Mouse (Mus musculus) induced T-regulatory cell, adult 2 months (primary cell): Measurements from ENCODE around the gene Gga1.

Experiments used
- DNase-seq: peaks from one replicate; pipeline ENCODE4 v3.0.0-alpha.2; 2012; ENCODE audit warnings: low read depth

Gga1 gene

GRCm38 (mm10) chr15:78914091-78914822 is 37.3 kb downstream of the Gga1 start:
- DNase-seq: peak; percentile 58

DNA sequence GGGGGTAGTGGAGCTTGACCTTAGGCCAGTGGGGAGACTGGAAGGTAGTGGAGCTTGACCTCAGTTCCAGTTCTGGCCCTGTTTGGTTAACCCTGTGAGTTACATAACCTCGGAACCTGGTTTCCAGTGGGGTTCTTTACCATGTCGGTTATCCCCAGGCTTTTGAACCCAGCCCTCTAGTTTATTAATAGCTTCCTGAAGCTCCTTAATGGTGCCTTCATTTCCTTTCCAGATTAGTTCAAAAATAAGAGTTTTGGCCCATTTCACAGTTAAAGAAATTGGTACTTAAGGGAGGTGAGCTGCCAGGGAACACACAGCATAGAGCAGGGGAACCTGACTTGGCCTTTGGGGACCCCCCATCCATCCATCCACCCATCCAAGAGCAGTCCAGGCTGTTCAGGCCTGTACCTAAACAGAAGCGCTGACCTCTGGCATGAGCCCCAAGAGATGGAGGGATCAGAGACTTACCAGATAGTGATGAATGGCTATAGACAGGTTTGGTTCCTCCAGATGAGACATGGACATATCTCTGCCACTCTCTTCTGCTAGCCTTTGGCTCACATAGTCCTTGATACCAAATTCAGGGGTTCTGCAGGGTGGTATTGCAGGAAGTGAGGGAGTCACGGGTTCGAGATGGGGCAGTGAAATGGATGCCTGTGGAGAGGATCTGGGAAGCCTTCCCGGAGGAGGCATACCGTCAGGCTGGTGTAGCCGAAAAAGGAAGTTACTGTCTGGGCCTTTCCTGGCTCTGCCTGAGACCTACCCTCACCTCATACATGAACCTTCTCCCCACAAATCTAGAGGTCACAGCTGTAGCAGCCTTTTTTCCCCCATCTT is 38.1 kb downstream of the Gga1 start:
- peak; percentile 37 for DNase-seq

DNA sequence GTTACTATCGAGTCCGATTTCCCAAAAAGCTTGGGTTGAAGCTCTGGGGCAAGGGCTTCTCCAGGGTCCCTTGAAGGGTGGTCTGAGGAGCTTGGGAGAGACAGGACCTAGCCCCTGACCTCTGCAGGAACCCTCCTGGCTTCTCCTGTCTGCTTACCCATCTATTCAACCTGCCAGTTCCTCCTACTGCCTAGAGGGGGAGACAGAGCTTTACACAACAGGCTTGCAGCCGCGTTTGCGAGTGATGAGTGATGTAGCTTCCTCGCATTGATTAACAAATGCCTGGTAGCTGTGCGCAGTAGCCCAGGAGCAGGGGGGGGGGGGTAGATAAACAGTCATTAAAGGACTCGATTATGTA is 38.6 kb downstream of the Gga1 start:
- DNase-seq: peak; percentile 92

GRCm38 (mm10) chr15:78916052-78916826 is 39.2 kb downstream of the Gga1 start:
- no peak for DNase-seq

GRCm38 (mm10) chr15:78918126-78918525 is 41.1 kb downstream of the Gga1 start:
- DNase-seq: no peak

DNA sequence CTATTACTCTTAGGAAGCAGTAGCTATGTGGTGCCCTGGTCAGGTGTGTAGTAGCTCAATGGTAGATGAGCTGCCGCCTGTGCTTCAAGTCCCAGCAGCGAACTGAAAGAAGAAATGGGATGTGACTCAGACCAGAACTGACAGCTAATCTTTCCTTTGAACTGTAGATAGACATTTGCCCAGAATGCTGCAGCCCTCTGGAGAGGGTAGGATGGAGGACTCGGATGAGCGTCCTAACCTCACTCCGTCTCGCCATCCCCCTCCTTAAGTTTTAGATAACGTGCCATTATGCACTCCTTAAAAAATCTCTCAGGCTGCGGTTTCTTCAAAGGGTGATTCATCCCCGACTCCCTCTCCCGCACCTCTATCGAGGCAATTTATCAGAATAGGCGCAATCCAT is 42.9 kb downstream of the Gga1 start:
- DNase-seq: peak; percentile 56

GRCm38 (mm10) chr15:78922700-78923099 is 45.7 kb downstream of the Gga1 start:
- peak; percentile 64 for DNase-seq

DNA sequence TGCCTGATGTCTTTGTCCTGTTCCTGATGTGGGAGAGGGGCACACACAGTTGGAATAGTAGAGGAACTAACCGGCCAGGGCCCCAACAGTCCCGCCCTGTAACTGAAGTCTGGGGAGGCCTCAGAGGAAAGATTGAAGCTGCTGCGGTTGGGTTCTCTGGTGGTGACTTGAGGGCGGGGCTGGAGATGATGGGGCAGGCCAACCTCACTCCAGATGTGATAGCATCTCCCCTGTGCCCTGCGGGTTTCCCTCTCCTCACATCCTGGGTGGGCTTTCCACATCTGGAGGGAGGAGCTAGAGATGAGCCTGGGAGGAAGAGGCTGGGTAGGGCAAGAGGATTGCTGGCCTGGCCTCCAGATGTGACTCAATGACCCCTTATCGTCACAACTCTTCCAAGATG is 46.6 kb downstream of the Gga1 start:
- DNase-seq: peak; percentile 92

DNA sequence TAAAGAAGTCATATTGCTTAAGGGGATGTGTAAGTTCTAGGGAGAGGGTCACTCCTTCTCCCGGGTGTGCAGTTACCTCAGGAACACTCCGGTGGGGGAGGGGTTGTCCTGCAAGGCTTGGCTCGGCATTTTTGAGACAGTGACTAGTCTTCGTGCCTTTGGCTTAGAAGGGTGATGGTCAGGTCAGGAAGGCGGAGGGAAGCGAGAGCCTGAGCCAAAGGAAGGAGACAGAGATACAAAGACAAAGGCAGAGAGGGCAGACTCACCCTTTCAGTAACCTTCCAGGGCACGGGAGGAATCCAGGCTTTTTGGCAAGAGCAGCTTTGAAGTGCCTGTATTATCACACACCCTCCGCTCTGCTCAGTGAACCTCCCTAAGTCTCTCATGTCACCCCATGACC is 48.1 kb downstream of the Gga1 start:
- no peak for DNase-seq

DNA sequence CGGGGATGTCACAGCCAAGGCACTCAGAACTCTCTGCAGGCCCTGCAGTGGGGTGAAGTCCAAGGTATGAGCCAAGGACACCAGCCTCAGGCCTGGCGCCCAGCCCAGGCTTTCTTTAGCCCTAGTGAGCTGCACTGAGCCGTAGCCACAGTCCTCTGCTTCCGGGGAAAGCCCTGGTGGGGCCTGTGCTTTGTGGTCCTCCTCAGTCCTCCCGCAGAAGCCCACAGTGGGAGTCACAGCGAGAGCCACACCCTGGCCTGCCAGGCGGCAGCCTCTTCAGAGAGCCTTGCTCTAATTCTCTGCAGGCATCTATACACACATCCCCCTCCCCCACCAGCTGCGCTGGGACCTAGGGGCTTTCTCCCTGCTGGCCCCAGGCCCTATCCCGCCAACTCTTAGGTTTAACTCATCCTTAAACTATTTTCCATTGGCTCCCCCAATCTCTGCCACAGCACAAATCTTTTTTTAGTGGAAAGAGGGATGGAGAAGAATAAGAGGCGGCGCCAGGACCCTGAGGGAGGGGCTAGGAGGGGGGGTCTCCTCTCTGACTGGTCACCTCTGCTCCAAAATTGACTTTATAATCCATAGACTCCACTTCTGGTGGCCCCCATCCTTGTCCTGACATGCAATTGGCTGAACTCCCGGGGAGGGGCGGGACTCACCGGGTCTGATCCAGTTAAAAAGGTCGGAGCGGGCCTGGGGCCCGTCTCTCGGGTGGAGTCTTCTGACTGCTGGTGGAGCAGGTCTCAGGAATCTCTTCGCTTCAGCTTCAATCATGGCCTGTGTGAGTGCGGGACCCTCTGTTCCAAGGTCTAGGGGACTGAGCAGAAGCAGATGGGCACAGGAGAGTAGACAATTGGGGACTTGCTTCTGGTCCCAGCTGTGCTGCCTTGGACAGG is 49.3 kb downstream of the Gga1 start, which contains the start of gene Lgals1:
TSS of gene Lgals1 (plus strand) at position 705 of the 899 bp plus-strand sequence.
- peak; percentile 91 for DNase-seq

DNA sequence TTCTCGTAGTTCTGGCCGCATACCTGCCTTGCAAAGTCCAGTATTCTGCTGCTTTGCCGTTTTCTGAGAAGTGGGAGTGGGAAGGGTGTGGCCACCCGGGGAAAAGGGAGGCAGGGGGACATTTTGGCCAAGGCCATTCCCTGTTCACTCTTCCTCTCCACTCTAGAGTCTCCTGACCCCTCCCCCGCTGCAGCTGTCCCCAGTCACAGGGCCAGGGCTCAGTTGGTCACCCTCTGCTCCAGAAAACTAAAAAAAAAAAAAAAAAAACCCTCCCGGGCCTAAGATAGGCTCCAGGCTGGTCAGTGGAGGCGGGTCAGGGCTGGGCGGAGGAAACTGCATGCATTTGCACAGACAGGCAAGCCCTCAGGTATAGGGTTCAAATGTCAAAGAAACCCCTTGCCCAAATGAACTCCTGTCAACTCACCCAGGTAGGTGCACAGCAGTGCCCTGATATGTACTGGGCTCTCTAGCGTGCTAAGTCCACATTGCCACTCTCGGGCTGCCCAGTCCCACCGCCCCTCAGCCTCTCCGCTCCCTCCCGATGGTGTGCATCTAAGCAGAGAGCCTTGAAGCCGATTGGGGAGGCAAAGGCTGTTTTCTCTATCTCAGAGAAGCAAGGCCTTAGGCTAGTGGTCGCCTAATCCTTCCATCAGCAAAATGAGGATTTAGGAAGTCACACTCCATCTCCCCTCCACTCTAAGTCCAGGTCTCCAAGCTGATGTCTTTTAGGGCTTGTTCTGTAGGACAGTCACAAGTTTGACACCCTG is 50.2 kb downstream of the Gga1 start:
- DNase-seq: no peak

DNA sequence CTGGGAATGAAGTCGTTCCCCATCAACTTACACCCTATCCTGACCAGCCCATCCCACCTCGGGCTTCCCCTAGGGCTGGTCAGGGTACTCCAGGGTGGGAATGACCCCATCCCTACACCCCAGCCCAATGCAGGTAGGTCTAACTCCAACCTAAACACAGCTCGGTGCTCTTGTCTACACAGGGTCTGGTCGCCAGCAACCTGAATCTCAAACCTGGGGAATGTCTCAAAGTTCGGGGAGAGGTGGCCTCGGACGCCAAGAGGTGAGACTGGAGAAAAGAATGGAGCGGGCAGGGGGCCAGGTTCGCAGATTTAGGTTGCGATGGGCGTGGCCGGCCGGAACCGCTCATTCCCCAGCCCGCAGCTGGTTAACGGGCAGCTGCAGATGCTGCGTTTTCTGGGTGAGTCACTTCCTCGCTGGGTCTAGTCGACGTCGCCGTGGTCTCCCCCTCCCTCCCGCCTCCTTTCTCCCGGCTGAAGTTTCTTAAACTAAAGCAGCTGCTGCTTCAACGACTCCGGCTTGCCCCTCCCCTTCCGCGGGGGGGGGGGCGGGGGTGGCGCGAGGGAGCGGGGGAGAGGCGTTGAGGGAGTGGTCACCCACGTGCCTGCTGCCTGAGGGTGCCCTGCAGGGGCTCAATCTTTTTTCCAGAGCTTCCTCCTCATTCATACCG is 50.9 kb downstream of the Gga1 start:
- DNase-seq: peak; percentile 93

DNA sequence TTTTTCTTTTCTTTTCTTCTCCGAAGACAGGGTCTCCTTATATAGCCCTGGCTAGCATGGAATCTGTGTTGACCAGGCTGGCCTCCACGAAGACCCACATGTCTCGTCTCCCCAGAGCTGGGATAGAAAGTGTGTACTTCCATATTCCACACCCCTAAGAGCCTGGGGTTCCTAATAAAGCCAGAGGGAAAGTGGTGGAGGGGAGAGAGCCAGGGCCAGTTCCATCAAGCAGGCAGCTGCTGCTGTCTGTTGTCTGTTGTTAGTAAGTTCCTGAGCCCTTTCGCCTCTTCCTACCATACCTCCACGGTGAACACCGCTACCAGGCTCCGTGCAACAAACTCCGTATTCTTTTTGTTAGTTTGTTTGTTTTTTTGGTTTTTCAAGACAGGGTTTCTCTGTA is 51.5 kb downstream of the Gga1 start:
- DNase-seq: no peak

DNA sequence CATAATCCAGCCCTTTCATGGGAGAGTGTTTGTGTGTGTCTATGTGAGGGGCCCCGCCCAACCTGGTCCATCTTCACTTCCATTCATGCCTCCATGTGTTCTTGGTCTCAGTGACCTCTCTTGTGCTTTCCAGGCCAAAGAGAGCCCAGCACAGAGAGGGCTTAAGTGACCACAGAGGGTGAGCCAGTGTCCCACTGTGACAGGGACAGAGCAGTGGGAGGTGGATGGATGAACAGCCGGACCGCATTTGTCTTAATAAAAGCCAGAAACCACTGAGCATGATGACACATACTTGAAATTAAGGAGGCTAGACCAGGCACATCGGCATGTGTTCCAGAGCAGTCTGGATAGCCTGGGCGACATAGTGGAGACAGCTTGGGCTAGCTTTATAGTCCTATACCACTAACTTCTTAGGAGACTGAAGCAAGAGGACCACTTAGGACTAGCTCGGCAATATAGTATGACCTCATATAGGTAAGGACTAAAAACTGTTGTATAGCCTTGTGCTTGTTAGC is 53.3 kb downstream of the Gga1 start:
- no peak for DNase-seq

GRCm38 (mm10) chr15:78930801-78931426 is 53.9 kb downstream of the Gga1 start:
- no peak for DNase-seq

GRCm38 (mm10) chr15:78931577-78931976 is 54.6 kb downstream of the Gga1 start:
- peak; percentile 93 for DNase-seq

DNA sequence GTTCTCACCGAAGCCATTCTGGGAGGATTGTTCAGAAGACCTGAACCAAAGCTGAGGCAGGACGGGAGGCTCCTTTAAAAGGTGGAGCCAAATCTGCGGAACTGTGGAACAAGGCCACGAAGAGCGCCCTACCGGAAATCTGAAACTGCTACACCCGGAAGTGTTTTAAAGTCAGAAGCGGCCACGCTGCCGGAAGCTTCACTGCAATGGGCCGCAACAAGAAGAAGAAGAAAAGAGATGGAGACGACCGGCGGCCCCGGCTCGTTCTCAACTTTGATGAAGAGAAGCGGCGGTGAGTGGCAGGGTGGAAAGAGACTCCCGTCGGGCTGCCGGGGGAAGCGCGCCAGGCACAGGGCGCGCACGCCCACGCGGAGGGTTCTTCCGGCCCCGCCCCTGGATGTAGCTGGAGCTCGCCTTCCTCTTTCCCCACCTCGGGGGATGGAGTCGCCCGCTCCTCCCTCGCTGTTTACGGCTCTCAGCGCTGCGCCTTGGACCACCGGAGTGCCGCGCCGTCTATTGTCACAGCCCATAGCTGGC is 57.9 kb downstream of the Gga1 start, which contains the start of gene Nol12:
TSS of gene Nol12 (plus strand) at position 150 of the 537 bp plus-strand sequence.
- peak; percentile 96 for DNase-seq

GRCm38 (mm10) chr15:78936403-78936802 is 59.4 kb downstream of the Gga1 start:
- no peak for DNase-seq

DNA sequence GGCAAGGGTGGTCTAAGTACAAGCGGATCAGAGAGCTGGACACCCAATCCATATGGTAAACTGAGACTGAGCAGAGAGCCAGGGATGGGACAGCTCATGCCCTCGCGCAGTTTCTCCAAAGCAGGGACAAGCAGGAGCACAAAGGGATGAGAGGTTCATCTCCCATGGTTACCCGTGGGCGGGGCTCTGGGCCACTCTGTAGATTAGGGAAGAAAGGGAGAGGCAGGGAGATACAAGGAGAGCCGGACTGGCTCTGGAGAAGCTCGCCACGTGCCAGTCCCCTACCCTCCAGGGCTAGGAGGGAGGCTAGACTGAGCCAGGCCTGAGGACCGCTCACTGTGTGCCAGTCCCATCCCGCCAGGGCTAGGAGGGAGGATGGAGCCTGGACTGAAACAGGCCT is 60.3 kb downstream of the Gga1 start:
- no peak for DNase-seq
